Mouse (Mus musculus) frontal cortex, postnatal 14 days (tissue): ENCODE results near the gene Lxn.

Experiments
- DNase-seq, 2 experiments: peaks; one replicate each; pipeline ENCODE4 v3.0.0; 2022; ENCODE audit warnings: low spot score in 2 of 2

The Lxn gene

DNA sequence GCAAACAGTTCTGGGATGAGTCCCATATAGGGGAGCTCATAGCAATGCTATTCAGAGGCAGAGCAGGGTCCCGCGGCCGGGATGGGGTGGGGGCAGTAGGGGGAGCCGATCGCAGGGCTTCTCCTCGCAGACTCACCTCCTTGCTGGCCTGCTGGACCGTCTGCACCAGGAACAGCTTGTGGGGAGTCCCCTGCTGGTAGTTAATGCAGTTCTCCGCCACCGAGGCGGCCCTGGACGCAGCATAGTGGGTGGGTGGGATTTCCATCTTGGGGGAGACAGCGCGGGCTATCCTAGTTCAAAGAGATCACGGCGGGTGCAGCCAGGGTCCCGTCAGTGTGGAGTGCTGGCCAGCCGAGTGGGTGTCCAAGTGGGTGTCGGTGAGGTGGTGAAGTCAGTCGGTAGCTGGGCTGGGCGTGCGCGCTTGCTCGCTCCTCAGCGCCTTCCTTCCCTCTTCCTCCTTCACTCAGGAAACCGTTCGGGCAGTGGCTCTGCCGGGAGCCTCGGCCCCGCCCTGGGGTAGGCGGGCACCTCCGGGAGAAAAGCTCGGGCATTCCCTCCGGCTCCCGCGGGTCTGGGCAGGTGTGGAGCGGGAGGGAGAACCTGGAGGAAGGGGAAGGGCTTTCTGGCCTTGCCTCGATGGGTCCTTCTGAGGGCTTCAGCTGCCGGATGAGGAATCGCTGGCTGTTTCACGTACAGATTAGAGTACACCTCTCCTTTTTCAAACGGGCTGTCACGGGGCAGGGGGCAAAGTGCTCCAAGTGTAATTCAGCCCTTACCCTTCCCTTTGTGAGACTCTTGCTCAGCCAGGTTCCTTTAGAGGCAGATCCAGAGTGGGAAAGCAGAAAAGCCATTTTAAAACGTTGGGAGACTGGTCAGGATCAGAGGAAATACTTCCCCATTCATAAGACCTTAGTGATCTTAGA is at the start of gene Lxn:
Gene Lxn, minus strand, starts transcription at position 477 of the 923 bp plus-strand sequence.
- peak; percentile 31 to 62 for DNase-seq

DNA sequence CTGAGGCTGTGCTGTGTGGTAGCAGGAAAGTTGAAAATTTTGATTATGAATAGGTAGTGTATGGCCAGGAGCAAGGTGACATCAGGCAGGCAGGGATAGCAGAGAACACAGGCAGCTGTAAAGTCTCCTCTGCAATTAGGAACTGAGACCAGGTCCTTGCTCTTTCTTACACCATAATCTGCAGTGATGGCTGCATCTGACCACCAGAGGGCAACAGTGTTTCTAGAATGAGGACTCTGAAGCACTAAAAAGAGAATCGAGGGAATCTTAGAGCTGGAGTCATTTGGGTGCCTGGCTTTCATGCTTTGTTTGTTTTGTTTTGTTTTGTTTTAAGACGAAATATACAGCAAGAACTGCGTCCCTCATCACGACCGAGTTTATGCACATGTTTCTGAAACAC is 49.1 kb upstream of the Lxn start:
- peak; percentile 58 to 80 for DNase-seq

DNA sequence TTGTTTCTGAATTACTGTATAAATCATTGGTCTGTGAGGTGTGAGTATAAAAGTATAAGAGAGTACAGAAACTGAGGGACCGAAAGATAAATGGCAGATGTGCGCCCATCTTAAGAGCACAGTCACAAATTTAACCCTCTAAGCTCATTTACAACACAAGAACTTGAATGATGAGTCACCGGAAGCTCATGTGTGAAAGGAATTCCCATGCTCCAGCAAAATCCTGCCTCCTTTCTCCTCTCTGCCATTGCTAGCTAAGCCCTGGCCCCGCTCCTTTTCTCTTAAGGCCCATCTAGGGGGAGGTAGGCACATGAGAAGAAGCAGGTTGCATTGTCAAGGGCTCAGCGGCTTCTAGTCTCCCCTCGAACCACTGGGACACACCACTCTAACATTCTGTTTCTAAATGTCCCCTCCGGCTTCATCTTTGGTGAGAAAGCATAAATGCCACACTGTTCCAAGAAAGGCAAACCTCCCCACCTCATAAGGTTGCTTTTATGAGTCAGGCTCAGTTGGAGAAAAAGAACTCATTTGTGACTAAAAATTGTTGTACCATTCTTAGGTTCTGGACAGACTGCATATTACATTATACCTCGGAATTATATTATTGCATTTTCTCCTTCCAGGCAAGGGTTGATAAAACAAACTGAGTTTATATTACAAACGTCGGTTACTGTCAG is 44.6 kb upstream of the Lxn start:
- DNase-seq, result no peak

DNA sequence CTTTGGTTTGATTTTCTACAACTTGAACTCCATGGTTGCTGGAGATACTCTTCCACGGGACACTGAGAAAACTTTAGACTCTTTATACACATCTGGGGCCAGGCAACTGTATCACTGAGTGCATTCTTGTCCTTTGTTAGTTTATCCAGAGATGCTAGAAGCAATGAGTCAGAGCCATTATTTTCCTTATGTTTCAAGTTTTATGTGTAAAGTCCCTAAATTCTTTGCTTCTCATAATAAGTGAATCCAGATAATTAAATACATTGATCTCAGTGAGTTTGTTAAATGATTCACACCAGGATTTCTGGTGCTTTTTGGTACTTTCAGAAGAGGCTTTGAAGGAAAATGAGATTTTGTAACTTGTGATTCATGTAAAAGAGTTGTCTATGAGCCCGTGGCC is 41.6 kb upstream of the Lxn start:
- no peak for DNase-seq

DNA sequence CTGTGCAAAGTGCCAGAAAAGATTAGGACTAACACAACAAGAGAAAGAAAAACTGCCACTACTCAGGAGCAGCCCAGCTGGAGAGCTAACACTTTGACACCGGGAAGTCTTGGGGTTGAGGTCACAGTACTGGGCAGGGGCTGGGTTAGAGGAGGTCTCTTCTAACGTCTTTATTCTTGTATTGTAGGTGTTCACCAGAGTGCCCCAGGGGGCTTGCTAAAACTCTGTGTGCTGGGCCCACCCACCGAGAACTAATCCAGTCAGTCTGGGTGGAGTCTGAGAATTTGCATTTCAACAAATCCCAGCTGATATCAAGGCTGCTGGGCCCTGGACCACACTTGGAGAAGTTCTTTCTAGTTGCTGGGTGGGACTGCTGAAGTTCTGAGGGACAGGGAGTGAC is 40.2 kb upstream of the Lxn start:
- no peak for DNase-seq

DNA sequence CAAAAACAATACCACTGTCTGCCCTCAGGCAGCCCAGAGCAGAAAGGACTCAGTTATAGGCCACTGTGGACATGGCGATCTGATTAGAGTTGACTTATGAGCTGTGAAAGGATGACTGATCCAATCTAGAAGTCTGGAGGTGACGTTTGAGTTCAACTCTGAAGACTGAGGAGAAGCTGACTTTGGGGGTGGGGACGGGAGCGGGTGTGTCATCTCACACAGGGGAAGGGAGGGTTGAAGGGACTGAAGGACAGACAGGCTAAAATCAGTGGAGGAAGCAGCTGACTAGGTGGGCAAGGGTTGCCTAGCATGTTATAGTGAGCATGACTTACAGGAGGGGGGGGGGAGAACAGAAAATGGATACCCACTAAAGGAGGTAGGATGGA is 35.7 kb upstream of the Lxn start:
- no peak for DNase-seq

DNA sequence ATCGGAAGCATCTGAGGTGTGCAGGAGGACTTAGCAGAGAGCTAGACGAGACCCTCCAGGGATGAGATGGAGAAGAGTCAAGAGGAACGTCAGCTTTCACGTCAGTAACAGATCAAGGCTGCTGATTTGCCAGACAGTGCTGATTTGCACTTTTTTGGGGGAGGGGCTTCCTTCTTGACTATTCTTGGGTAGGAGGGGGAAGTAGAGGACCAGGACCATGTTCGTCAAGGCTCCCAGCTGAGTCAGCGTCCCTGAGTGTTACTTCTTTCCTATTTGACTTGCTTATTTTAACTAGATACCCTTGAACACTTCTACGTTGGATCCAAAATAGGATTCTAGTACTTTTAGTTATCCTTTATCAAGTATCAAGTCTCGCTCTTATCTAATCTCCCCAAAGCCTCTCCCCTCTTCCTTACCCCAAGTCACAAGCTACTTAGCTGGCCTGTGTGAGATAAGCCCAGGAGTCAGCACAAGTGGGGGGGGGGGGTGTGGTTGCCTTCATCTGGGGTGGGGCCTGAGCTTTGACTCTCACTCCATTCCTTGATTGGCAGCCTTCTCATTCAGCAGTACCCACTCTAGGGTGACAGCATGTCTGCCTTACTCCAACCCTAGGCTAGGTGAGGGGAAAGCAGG is 35.2 kb upstream of the Lxn start:
- DNase-seq, result no peak

DNA sequence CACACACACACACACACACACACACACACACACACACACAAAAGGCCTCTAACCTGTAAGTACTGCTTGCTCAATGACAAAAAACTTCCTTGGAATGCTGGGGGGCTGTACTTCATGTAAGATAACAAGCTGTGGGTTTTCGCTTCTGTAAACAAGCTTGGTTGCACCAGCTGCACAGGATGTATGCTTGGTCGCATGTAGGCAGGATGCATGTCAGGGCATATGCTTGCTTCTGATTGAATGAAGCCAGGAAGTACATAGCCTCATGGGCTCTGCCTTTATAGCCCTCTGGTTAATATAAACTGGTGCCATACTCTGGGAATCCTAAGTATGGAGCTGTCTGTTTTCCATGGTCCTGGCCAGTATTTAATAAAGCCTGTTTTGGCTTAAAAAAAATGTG is 34.3 kb upstream of the Lxn start:
- DNase-seq, result no peak

DNA sequence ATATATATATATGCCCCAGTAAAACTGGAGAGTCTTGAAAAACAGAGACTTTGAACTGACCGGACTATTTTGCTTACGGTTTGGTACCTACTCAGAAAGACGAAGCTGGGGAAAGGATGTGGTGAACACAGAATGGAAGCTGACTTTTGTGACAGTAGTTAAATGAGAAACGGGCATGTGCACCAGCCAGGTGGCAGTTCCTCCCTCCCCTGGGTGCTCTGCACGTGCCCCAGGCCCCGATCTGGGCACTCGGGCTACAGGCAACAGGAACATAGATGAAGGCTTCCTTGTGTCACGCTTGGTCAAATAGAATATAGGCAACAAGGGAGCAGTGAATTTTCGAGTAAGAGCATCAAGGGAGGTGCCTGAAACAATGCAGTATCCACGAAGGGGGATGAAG is 32.6 kb upstream of the Lxn start:
- no peak for DNase-seq

DNA sequence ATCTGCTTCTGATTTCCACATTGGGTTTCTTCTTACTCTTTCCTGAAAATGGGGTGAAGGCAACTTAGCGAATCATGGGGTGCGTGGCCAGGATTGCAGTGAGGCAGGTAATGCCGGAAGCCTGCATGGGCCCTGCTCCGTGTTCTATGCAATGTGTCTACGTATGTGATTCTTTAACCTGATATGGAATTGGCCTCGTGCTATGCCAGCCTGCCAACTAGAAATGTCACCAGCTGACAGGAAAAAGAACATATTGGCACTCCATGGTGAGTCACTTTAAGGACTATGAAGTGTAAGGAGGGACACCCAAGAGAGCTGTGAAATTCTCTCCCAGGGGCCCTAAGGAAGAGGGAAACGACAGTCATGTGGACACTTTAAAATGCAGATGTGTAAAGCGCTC is 29.4 kb upstream of the Lxn start:
- DNase-seq, result no peak

DNA sequence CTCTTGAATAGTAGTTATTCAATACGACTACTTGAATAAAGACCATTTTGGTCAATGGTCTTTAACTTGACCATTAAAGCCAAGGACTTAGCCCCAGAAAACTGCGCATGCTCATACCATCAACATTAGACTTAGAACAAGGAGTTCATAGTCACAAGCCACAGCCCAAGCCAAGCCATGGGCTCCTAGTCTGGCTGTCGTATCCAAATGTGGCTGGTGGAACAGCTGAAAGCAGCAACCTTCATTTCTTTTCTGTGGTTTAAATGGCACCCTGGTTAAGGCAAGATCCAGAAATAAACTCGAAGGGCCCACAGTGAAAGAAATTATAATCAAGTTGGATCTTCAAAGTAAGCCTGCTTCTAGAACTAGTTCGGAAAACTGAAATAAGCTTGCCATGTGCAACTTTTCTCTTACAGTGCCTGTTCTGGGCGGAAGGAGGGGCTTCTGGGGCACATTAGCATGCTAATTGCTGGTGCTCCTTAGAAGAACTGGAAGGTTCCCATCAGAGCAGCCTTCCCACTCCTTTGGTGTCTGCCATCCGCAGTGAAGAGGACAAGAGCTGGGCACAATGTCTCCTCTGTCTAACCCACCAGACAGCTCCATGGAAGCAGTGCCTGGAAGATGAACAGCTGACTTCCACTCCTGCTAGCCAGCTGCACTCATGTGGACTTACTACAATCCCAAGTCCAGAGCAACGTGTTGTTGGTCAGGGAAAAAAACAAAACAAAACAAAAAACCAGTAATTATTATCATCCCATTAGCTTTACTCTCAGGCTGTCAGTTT is 28.6 kb upstream of the Lxn start:
- peak in 1 of 2 experiments; percentile 29 for DNase-seq

DNA sequence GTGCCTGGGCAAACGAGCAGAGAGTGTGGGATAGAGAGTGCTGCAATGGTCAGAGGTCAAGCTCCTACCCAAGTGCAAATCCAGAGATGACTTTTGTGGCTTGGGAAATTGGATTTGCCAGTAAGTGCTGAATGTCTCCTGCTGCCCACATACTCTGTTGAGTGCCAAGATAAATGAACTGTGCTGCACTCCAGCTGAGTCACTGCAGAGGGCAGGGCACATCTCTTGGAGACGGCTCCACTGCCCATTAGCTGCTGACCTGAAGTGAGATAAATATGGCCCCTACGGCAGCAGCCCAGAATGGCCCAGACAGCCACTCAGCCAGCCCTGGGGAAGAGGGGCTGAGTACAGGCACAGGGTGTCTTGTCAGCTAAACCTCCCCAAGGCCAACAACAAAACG is 26.4 kb upstream of the Lxn start:
- no peak for DNase-seq

DNA sequence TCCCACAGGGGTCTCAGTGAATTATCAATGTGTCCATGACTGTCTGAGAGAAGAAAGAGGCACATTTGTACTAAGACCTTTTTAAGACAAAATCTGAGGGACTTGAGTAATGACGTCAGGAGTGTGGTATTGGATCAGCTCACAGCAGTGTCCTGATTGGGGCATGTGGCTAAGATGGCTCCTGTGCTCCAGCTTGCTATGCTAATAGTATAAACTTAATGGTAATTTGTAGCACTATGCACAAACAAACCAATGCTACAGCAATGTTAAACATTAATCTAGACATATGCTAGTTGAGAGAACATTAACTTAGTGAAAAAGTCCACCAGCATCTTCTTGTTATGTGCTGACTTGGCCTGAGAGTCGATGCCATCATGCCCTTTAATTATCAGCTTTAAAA is 21.5 kb upstream of the Lxn start:
- DNase-seq, result no peak

DNA sequence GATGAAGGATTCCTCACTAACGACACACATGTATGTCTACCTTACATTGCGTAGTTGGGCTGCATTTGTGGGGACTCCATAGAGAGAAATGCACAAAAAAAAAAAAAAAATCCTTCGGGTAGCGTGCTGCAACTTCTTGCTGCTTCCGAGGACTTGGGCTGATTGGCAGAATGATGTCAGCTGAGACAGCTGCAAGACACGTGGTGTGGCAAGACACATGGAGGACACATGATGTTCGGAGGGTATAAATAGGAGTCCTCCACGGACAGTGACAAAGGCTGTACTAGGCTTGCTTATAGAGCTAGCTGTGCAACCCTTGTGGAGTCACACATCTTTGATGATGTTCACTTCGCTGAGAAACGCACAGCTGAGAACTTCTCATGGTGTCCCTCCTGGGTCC is 18.7 kb upstream of the Lxn start:
- DNase-seq, result no peak

DNA sequence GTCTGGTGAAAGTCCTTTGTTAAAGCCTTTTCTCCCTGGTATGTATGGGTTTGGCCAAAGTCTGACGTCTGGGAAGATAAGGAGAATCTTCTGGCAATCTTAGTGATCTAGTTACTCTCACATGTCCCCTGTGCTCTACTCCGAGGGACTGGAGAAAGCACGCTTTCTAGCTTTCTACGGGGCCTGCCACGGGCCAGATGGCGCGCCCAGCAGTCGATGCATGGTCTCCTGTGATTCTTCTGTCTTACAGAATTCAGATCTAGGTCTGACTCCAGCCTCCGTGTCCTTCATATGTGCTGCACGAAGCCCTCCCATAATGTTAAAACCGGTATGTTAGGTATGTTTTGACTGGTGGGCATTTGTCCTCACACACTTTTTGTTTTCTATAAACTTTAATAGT is 16.1 kb upstream of the Lxn start:
- no peak for DNase-seq

DNA sequence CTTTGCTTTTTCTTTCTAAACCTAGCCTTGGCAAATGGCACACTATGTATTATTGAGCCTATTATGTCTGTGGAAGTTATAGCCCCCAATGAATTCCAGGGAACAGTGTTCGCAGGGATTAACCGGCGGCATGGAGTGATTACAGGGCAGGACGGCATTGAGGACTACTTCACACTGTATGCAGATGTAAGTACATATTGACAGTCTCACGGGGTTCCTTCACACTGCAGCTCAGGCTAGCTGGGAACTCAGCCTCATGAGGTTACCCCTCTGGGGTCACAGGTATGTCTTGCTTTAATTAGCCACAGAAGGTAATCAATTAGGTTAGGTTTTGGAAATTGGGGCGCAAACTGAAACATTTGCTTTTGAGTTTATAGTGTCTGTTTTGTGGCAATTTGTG is 9.7 kb upstream of the Lxn start:
- DNase-seq, result no peak

DNA sequence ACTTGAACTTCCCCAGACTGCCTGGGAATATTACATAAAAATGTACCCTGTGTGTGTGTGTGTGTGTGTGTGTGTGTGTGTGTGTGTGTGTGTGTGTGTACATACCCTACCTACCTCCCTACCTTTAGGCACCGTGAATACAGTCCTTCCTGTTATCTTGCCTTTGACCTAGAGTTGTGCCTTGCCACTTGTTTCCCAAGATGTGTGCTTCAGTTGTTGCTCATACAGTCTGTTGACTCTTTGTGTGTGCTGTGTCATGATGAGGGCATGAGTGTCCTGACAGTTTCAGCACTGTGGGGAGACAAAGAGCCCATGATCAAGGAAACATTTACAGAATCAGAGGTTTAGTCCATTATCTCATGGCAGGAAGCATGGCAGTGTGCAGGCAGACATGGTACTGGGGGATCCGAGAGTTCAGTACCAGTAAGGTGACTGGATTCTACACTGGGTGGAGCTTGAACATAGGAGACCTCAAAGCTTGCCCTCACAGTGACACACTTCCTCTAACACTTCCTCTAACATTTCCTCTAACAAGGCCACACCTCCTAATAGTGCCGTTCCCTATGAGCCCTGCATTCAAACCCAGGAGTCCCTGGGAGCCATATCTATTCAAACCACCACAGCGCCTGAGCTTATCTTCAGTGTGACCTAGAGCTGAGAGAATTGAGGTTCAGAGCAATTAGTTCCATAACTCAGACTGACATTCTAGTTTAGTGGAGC is 7.8 kb upstream of the Lxn start:
- DNase-seq, result no peak

DNA sequence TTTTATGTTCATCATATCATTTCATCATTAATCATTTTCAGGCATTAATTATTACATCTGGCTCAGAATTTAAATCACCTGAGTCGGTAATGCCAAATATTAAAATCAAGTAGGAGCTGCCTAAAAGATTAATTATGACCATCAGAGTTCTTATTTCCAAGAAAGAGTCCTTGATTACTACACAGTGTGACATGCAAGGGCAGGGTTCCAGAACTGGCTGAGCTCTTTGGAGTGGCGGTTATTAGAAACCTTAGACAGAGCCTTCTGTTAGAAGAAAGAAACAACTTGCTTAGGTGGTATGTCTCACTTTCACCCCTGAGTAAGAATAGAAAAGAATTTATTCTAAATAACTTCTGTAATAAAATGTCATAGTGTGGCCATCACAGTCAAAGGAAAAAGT is 3.6 kb upstream of the Lxn start:
- DNase-seq, result no peak

DNA sequence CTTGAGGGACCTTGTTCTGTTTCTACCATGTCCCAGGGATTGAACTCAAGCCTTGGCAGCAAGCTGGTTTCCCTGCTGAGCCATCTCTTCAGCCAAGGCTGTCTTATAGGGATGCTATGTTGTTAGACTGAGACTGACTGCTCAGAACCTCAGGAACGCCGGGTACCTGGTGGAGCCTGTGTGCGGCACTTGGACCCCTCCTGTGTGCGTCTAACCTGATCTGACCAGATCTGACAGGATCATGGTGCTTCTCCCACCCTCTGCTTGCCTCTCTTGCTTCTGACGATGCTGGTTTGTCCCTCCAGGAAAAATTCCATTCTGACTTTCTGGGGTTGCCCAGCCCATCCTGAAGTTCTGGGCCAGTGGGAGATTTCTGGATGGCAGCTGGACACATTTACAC is 2.9 kb upstream of the Lxn start:
- DNase-seq, result no peak

DNA sequence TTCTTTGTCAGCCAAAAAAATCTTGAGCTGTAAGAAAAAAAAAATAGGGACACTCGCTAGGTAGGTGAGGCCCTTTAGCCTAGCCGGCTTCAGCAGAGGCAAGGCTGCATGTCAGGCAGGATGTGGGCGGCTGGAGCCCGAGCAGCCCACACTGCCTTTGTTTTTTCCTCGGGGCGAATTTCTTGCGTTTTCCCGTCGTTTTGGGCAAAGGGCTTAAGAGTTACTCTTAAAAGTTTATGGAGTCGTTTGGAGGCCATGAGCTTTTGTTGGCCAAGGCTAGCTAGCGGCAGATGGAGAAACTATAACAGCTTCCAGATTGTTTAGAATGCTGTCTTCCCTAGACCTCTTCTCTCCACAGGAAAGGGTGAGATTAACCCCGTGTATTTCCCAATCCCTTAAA is 725 bp downstream of the Lxn start:
- no peak for DNase-seq

DNA sequence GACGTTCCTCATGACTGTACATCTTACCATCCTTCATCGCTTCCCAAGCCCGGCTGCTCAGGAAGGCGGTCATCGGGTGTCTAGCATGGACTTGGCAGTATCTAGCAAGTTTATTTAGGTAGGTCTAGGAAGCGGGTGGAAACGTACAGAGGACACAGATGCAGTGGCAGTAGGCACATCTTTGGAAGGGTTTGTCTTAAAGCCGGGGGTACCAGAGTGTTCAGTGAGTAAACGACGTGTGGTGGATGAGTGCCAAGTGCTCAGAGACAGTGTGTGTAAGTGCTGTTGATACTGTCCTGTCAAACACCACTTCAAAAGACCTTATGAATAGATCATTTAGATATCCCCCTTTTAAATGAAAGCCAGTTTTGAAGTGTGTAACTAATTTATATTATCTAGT is 1.1 kb downstream of the Lxn start:
- no peak for DNase-seq
